Mouse (Mus musculus): ENCODE results near the gene Usp6nl.

GRCm38 (mm10) chr2:6483081-6483992 is 160.9 kb downstream of the Usp6nl start:
- TF ChIP-seq POLR2A (IDR thresholded peaks at IDR 0.05; ENCODE audit: extremely low read depth, insufficient read depth, low read length) (no peak), CTCF (IDR thresholded peaks at IDR 0.05; ENCODE audit: extremely low read depth, insufficient read depth, low read length) (no peak)

All from cortical plate, adult 2 months (tissue).